Mouse (Mus musculus) adrenal gland, adult 18-20 months (tissue): ENCODE measurements around the gene Lhx8. TPM values are rescaled to one million over a fixed set of nuclear protein-coding genes. Genes with fewer than 3 reads are reported as not detected.

Experiments
- DNase-seq, 2 experiments: peaks; one replicate each; pipeline ENCODE4 v3.0.0; 2021 to 2022; ENCODE audit warnings: low spot score in 2 of 2
- total RNA-seq, 2 experiments: library from RNA; stranded (reverse); gene quantifications; 1 replicate in 1 of 2; 2 replicates in 1 of 2; pipeline ENCODE4 v1.2.3; 2021

The Lhx8 gene
- total RNA-seq, 2 experiments from 2014 or later = 0.13 to 0.36 TPM

DNA sequence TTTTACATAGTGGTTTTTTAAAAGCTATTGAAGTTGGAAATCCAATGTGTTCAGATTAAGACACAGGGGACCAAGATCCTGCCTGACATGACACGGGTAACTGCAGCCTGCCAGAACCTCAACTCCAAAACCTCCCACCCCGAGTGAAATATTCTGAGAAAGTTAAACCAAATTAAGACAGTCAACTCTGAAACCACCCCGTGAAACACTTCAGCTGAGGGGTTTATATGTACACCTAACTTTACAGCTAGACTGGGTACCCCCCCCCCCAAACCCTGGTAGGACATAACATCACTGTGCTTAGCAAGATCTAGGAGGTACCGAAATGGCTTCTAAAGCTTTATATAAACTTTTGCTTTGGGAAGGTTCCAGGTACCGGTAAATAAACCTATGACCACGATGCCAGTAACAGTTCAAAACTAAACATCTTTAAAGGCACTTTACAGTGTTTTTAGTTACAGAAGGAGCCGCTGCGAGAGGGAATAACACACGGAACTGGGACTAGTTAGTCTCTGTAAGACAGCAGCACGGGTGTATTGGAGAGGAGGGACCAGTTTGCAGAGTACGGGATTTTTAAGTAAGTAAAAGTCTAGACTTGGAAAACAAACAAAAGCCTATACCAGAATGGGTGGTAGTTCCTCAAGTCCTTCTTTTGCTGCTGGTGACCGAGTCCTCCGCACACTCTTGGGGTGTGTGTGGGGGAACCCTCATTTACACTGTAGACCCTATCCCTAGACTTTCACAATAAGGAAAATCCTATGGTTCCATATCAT, 3.2 kb downstream of the Lhx8 start:
- DNase-seq = no peak

DNA sequence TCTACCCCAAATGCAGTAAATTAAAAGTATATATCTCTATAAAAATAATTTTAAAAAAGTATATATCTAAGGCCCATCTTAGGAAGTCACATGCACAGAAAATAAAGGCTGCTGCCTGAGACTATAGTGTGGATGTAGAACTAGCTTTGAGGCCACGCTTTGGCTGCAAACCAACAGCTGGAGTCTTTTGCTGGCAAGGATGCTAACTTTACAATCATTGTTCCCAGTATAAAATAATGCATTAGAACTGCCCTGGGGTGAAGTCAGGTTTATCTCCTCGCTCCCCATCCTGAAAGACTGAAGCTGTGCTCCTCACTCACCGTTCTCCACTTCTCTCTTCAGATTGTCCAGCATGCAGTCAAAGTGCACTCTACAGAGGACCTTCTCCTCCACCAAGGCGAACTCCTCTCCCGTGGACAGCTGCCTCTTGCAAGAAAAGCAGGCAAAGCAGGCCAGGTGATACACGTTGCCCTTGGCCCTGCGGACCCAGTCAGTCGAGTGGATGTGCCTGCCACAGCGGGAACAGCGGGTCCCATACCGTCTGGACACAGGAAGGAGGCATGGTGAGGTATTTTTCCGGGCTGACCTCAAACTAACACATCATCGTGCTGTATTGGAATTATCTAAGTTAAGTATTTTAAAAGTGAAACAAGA, 8.4 kb downstream of the Lhx8 start:
- no peak for DNase-seq

DNA sequence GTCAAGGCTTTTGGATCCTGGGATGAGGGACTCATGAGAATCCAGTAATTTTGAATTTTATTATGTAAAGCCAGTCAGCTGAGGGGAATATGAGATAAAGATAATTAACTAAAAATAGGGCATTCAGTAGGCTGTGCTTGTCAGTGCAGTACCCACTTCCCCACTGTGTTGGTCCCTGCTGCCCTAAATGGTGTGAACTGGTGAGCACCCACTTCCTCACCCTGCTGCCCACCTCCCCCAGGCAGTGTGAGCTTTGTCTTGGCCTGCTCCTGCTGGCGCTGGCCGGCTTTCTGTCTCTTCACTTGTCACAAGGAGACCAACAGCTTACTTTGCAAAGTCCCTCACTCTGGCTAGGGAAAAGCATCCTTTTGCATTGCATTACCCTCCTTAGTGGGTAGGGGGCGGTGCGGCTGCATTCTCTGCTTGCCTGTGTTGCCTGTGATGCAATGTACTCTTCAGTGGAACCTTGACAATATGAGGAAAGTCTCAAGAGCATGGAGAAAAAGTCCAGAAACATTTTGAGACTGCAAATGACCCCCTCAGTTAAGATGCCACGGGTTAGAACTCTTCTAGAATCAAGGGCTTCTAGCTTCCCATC, 12.7 kb downstream of the Lhx8 start:
- peak in 1 of 2 experiments; percentile 28 for DNase-seq

DNA sequence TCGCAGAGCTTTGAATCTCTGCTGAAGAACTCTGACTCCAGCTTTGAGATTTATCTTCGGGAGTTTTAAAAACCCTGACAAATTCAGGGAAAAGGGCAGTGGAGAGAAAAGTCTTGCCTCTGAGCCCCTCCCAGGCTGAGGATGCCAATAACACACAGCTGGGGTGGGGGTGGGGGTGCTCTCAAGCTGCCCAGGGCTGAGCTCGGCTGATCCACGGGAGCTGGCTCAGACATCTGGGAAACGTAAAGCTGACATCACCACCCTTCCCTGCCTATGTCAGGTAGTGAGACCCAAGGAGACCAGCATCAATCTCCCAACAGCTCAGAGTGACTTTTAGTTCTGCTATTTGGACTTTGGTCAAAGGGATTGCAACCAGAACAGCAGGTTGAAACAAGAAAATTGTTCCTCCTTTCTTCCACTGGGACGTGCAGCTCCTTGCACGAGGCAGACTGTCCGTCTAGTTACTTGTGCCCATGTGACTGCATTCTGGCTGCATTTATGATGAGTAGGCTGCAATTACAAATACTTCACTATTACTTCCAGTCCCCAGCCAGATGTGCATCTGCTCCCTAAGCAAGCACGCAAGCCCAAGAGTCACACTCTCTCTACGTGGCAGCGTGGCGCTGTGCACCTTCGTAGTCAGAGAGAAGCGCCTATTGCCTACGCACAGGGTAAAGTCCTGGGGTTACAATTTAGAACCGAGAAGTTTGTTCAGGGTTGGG, 25.1 kb downstream of the Lhx8 start:
- no peak for DNase-seq

DNA sequence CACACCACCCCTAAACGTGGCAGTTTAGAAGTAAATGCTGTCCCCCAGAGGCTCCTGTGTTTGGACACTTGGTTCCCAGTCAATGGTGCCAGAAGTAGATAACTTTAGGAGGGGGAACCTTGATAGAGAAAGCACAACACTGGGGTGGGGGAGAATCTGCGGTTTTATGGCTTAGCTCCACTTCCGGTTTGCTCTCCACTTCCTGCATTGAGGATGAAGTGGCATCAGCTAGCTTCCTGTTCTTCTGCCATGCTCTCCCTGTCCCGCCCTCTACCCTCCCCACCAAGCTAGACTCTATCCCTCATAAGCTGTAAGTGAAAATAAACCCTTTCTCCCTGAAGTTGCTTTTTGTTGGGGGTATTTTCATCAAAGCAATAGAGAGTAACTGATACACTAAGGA, 29.4 kb downstream of the Lhx8 start:
- no peak for DNase-seq

DNA sequence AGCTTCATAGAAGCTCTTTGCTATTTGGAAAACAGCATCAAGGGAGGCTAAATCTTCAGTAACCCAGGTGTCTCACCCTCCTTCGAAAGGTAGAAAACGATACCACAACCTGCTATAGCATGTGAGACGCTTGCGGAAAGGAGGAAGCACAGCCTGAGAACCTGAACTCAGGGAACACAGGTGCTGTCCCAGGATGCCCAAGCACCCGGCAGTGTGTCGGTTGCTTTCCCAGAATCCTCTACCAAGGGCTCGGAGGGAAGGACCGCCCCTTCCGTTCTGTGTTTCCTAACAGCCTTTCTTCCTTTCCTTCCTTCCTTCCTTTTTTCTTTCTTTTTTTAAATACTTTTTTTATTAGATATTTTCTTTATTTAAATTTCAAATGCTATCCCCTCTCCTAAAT, 30.5 kb downstream of the Lhx8 start:
- DNase-seq = no peak

DNA sequence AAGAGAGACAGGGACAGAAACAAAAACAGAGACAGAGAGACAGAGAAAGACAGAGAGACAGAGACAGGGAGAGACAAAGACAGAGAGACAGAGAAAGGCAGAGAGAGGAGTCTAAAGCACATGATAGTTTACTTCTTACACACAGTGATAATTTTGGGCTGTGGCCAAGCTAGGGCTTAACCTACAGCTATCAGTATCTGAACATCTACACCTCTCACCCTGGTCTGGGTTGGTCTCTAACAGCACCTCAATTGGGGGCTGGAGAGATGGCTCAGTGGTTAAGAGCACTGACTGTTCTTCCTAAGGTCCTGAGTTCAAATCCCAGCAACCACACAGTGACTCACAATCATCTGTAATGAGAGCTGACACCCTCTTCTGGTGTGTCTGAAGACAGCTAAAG, 32.0 kb downstream of the Lhx8 start:
- no peak for DNase-seq

DNA sequence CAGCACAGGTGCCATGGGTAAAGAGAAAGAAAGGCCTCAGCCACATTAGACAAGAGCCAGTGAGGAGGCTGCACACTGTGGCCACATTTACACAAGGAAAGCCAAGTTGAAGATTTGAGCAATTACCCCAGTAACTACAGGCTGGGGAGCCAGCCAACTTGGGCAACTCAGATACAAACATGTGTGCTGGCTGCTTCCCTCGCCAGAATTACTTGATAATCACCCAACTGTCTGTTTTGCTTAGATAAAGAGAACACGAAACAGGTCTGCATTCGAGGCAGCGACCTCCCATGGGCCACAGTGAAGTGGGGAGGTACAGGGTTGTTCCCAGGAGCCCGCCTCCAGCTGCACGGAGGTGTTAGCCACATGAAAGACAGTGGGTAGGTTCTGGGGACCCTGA, 33.0 kb downstream of the Lhx8 start:
- no peak for DNase-seq

DNA sequence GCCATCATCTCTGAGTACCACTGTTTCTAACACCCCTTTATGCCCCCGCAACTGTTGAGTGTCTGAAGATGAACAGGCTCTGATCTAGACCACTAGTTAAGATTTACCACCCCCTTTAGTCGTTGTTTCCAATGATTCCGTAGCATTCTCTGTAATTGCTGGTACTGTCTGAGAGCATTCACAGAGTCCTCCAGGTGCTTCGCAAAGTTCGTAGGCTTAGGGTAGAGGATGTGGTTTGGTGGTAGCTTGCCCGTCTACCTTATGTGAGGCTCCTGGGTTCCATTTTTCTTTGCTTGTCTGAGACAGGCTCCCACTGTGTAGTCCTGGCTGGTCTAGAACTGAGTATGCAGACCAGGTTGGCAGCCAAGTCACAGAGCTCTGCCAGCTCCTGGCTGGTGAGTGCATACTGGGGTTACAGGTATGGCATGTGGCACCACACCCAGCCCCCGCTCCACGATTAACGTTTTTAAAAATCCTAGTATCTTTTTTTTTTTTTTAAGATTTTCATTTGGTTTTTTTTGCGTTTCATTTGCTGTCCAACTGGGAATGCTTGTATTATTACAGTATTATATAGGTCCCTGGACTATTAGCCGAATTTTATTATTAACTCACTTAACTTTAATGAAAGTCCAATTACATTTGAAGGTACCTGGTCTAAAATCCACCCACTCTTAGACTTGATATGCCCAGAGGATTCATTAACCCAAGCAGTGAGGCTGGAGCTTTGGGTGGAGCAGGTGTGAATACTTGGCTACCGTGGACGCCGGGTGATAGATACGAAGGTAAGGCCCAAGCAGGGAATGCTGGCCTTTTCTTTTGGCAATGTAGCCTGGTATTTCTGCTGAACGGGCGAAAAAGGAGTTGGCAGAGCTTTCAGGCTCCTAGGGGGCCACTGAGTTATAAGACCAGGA, 35.3 kb downstream of the Lhx8 start:
- DNase-seq = no peak

DNA sequence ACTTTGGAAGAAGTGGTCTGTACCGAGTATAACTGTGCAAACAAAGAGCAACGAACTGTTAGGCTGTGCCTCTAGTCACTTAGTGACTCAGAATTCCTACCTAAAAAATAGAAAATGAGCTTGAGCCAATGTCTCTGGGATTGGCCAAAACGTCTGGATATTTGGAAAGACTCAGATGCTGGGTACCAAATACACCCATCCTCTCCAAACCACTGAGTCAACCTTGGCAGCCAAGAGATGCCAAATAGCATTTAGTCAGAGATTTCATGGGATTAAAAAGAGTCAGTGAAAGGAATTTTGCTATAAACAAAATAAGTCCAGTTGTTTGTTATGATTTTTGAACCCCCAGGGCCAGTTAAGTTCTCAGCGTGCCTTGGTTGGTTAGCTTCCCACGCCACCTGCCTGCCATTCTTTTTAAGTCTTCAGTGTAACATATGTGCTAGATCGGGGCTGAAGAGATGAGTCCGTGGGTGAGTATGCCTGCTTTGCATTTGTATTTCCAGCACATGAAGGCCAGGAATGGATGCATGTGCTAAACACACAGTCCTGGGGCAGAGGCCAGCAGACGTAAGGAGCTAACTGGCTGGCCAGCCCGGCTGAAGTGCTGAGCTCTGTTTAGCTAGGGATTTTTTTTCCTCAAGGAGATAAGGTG, 36.5 kb downstream of the Lhx8 start:
- DNase-seq = no peak

DNA sequence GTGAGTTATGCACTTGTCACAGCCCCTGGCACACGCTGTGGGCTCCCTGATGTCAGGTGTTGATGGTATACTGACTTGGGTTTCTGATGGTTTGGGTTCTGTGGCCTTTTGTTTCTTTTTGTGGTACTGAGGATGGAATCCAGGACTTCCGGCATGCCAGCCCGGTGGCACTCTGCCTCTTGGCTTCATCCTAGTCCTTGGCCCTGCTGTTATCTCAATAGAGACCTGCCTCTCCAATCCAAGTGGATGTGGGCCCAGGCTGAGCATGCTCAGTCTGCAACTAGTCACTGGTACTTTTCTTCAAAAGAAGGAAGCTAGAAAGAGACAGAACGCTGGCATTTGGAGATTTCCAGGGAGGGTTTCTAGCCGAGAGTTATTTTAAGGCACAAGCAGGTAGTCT, 38.3 kb downstream of the Lhx8 start:
- DNase-seq = no peak

DNA sequence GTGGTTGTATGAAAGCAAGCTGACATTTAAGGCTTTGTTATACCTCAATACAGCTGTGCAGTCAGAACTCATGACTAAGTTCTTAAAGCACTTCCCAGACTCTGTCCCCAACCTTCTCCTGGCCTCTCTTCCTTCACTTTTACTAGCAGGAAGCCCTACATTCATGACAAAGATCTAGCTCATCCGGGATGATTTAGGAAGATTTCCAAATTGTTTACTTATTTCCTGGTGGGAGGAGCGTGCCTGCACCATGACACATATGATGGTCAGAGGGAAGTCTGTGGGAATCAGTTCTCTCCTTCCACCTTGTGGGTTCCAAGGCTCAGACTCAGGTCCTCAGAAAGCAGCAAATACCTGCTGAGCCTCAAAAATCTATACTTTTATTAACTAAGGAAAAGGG, 40.1 kb downstream of the Lhx8 start:
- no peak for DNase-seq

DNA sequence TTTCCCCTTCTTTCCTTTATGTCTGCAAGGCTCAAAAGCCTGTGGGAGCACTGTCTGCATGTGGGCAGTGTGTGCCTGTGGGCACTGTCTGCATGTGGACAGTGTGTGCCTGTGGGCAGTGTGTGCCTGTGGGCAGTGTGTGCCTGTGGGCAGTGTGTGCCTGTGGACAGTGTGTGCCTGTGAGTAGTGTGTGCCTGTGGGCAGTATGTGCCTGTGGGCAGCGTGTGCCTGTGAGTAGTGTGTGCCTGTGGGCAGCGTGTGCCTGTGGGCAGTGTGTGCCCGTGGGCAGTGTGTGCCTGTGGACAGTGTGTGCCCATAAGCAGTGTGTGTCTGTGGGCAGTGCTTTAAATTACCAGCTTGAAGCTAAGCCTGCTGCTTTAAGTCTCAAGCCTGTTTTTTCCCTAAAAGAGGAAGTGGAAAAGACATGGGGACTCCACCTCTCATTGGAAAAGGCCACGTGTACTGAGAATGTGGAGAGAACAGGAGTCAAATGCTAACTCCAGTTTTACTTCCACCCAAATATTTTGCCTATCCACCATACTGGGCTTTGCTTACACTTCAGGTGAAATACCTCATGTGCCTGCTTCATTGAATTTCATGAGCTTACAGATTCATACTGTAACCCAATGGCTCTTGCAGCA, 41.9 kb downstream of the Lhx8 start:
- DNase-seq = no peak

DNA sequence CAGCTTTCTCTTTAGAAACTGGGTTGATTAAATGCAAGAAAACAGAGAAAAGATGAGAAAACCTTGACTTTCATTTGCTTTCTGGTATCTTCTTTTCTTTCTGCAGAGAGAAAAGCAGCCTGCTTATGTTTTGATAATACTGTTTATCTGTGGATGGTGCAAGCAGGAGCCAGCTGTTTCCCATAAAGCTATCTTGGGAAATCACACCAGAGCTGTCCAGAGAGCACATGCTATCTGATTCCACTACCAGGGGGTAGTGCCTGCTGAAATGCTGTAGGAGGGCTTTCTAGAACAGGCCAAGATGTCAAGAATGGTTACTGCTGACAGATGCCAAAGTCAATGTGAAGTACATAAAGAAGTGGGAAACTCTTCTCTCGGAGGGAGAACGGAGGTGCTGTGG, 43.2 kb downstream of the Lhx8 start:
- no peak for DNase-seq

DNA sequence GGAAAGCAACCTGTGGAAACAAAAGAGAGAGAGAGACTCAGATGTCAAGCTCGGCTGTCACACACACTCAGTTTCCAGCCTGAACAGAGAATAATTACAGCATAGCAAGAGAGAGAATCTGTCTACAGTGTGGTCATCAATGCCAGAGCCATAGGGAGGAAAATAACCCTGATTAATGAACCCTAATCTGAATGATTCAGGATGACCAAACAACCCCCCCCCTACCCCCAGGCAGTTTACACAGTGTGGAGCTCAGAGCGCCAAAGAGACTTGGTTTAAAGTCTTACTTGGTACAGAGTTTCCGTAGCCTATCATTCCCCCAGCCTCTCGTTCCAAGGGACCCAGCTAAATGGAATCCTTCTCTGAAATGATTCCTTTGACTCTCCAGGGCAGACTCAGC, 45.1 kb downstream of the Lhx8 start:
- DNase-seq = no peak

DNA sequence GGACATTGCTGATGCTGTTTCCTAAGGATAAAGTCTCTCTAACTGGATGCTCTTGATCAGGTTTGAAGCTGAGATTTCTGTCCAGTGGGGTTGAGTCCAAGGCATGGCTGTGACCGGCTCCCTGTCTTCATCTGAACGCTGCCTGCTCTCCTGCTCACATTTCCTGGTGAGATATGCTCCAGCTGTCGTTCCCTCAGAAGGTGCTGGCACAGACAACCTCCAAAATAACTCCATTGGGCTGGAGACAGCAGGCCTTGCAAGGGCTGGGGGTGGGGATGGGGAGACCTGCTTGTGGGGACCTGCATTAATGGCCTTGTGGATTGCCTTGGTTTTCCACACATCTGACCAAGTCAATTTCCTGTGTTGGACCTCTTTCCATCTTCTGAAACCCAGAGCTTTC, 46.2 kb downstream of the Lhx8 start:
- DNase-seq = no peak

DNA sequence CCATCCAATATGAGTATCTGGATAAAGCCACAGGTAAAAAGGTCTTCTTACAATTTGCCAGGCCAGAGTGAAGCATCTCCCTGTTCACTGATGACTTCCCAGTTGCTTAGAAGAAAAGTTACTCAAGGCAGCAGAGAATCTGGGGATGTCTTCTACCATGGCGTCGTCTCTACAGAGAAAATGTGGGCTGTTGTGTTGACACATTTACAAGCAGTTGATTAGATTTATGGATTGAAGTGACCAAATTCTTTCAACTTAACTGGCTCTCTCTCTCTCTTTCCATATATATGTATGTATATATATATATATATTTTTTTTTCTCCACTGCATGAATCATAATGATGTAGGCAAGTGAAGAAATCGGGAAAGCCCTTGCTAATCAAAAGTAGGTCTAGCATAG, 55.8 kb downstream of the Lhx8 start:
- DNase-seq = no peak

DNA sequence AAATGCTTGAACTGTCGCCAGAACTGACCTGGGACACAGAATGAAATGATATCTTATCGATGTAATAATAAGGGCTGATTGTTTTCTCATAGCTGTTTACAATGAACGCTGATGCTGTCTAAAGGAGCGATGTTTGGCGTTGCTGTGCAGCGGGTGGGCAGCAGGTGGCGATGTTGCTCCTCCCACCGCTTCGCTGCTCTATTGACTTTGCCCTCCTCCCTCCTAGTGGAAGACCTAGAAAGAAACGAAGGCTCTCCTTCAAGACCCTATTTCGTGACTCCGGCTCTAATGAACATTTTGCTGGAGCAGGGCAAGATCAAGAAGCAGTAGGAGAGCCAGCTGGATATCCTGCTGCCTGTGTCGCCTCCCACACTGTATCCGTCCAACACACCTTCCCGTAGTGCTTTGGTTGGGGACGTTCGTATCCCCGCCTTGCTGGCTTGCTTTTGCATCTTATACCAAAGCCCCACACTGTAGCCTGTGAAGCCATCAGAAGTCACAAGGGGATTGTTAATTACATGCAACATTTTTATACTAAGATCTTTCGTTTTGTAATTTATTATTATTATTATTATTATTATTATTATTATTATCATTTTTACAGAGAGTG, 60.6 kb downstream of the Lhx8 start:
- DNase-seq = peak; percentile 72 to 76

DNA sequence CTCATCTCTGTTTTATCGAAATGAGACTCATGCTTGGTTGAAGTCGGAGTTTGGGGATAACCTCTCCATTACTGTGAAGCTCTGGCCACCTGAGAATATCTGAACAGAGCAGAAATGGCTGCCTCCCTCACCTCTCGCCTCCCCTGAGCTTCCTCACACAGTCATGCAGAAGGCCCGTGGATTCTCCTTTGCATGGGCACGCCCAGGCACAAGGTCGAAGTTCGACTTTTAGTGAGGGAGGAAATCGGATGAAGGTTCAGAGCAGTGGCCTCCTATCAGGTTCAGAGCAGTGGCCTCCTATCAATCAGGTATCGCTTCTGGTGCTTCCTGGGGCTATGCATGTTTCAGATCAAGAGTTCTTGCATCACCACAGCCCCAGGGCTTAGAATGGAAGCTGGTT, 62.1 kb downstream of the Lhx8 start:
- no peak for DNase-seq
